Mouse (Mus musculus): ENCODE results near the gene 4930404H24Rik. TPM values are rescaled to one million over a fixed set of nuclear protein-coding genes. Genes with fewer than 3 reads are reported as not detected.

4930404H24Rik gene
- polyA plus RNA-seq, 1 experiment: not detected

DNA sequence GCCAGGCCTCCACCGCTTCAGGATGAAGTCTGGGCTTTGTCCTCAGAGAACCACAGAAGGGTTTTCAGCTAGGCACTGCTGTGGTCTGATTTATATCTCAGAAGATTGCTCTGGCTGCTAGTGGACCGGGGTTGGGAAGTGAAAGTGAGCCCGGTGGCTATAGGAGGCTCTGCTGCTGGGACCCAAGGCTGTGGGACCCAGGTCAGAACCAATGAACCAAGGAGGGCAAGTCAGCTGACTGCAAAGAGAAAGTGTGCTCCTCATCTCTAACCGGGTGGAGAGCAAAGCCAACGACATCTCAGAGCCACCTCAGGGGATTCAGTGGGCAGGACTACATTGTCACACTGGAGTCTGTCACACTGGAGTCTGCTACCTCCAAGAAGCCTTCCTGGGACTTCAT lies 13.8 kb downstream of the 4930404H24Rik start:
- no peak for DNase-seq (ENCODE audit: low read depth, low spot score)
- WGBS: 76% methylated on average over 5 of the region's 5 CpGs

DNA sequence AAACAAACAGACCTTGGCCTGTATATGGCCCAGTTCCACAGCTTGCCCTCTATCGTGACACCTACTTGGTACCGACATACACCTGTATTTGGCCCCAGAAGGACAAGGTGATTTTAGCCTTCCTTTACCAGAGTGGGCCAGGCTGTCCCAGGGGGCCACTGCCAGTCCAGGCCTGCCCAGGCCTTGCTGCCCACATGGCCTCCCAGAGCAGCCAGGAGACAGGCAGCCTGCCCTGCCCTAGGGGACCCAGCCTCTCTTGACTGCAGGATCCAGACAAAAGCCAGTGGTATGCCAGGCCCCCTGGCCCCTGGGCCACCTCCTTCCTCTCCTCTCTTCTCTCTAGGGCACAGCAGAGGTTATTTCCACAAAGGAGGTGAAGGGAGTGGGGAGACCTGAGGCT lies 15.4 kb downstream of the 4930404H24Rik start:
- no peak for DNase-seq (ENCODE audit: low read depth, low spot score)
- WGBS: 96% methylated on average over 2 of the region's 2 CpGs

DNA sequence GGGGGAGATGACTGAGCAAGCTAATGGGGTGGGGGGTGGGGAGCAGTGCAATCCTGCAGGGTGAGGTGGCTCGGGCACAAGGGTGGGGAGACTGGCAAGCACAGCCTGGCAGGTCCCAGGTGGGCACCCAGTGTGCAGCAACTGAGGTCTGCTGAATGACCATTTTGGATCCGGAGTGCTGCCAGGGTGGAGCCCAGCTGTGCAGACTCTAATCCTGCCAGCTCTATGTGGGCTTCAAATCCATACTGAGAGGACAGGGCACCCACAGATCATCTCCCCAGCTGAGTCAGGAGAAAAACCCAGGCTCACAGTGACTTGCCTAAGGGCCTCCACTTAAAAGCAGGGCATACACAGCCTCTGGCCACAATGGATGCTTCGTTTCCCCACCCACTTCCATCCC lies 15.8 kb downstream of the 4930404H24Rik start:
- 78% methylated on average over 3 of the region's 3 CpGs for WGBS

DNA sequence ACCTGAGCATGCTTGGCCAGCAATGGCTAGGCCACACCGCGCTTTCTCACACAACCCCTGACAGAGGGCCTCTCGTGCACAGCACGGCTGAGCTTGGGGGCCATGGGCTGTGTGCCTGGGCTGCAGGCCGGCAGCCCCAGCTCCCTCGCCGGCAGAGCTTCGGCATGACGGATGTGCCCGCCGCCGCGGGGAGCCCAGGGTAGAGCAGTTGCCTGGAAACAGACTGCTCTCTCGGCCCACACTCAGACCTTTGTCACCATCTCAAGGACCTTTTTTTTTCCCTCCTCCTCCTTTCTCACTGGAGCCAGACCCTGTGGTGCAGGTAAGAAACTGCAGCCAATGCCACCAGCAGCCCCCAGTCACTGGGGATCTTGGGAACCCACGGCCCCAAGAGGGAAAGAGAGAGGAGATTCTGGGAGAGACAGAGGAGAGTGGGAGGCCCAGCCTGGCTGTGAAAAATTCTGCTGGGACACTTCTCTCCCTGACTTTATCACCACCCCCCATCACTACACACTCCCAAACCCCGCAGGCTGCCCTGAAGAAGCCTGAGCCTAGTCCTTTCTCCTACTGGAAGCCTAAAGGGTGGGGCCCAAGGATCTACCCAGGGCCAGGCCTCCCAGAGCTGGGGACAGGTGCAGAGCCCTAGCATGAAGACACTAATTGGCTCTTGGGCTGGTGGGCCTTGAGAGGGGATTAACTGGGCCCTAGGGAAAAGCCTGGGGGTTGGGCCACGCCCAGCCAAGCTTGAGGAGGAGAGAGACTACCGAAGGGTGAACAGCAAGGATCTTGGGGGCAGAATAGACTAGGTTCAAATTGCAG lies 16.8 kb downstream of the 4930404H24Rik start:
- 59% methylated on average over 18 of the region's 18 CpGs for whole genome bisulfite sequencing
- no peak for DNase-seq (ENCODE audit: low read depth, low spot score)

More for the DNA sequence above, 15.8 kb downstream of the 4930404H24Rik start:
- DNase-seq (ENCODE audit: low read depth, low spot score): no peak

DNA sequence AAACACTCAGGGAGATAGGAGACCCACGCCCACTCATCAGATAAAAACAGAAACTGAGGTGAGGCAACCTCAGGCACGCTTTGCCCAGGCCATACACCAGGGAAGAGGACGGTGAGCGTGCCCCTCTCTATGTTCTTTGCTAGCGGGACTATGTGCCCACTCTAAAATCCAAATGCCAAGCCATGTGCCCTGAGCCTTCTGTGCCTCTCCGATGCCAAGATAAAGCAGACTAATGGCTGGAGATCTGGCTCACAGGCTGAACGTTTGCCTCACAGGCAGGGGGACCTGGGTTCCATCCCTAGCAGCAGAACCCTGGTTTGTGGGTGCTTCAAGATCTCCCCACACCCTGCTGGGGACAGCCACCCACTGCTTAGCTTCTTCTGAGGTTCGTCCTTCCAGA lies 17.5 kb downstream of the 4930404H24Rik start:
- WGBS: 93% methylated on average over 8 of the region's 8 CpGs
- DNase-seq (ENCODE audit: low read depth, low spot score): no peak

DNA sequence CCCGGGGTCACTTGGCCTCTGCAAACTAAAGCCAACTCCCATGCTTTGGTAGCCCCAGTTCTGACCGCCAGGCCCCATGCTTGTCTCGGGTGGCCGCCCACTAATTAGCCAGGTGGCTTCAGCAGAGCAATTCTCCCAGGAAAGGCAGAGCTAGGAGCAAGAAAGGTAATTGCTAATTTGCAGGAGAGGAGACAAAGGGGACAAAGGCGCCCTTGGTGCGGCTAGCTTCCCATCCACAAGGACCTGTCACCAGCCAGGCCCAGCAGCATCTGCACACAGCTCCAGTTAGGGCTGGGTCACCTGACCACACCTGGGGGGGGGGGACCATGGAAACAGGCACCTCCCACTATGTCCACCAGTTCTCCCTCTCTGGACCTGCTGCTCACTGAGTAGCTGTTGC lies 19.0 kb downstream of the 4930404H24Rik start:
- DNase-seq (ENCODE audit: low read depth, low spot score): no peak
- 72% methylated on average over 6 of the region's 6 CpGs for WGBS

DNA sequence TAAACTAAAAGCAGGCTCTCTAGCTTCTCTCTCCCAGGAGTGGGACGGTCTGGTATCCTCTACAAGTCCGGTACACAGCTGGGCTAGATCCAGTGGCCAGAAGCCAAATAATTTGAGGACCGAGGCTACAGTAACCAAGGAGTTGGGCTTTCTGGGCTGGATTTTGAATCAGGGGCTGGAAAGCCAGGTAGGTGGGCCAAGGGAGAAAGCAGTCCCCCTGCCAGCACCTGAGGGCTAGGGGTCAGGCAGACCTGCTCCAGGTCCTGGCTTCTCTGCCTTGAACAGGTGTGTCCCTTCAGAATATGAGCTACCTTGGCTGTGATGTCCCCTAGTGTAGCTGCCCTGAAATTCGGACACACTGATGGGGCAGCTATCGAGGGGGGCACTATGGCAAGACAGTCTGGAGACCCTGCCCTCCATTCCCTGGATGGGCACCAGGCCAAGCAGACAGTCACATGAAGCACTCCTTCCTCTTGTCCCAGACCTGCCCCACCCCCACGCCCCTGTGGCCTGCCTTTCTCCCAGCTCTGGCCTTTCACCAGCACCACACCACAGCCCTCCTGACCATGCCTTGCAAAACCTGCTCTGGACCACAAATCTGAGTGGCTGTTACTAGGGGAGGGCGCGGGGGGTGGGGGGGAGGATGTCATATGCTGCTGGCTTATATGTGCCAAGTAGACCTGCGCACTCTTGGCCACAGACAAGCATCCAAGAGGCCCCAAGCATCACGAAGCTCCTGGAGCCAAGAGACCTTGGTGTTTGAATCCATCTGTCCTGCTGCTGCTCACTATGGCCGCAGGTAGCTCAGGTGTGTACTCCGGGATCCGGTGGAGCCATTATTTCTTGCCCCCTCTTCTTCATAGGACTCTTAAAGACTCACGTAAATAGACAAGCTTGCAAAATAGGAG lies 20.1 kb downstream of the 4930404H24Rik start:
- no peak for DNase-seq (ENCODE audit: low read depth, low spot score)
- WGBS: 82% methylated on average over 14 of the region's 14 CpGs

DNA sequence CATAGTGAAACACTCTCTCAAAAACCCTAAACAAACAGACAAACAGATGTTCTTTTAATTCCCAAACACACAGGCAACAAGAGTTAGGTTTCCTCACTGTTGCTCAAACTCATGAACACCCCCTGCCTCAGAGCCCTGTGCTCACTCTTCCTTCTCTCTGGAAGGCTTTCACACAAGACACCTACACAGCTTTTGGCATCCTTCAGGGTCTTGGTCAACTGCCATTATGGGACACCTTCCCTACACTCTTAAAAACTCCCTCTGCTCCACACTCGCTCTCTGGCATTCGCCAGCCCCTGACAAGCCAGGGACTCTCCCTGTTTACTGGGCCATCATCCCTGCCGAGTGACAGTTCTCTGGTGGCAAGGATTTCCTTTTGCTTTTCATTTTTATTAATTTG lies 21.4 kb downstream of the 4930404H24Rik start:
- DNase-seq (ENCODE audit: low read depth, low spot score): no peak
- 95% methylated on average over 3 of the region's 3 CpGs for WGBS

DNA sequence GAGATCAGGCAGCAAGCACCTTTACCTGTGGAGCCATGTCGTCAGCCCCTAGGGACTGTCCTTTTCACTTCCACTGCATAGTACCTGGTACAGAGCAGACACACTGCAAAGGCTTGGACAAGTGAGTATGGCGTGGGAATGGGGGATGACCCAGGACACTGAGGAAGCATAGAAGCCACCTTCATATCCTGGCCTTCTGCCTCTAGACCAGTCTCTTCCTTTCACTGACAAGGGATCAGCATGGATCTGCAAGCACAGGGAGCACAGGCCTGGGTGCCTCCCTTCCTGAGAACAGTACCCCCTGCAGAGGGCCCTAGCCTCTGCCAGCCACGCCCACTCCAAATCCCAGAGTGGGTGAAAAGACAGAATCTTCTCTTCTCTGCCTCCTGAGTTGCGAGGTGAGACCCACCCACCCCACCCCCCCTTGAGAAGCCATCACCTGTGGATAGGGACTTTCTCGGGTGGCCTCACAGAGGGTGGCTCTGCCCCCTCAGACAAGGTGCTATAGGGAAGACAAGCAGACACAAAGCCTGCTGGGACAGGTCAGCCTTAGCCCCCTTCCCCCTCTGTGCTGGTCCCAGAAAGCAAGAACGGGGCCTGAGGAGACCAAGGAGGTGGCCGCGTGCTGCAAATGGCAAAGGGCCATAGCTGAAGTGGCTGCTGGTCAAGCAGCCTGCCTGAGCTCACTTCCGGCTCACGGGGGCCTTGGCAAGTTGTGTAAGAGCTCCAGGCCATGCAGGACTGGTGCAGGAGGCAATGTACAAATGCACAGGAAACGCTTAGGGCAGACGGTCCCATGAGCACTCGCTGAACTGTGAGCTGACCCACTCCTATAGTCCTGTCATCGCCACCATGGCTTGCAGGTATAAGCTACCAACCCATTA lies 22.1 kb downstream of the 4930404H24Rik start:
- no peak for DNase-seq (ENCODE audit: low read depth, low spot score)

DNA sequence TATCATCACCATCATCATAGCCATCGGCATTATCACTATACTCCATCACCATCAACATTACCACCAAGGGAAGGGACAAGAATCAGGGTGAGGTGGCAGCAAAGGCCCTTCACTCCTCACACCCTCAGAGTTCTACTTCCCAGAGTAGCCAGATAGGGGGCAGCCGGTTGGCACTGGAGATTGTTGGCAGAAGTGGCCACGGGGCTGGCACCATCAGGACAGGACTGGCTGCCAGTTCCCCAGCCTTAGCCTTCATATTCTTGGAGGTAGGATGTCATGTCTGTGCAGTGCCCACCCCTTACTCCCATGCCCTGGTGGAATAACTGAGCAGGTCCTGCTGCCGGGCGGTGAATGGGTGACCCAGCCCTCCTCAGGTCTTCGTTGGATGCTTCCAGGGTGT lies 23.0 kb downstream of the 4930404H24Rik start:
- 85% methylated on average over 6 of the region's 6 CpGs for WGBS
- DNase-seq (ENCODE audit: low read depth, low spot score): no peak

More for the DNA sequence above, 22.1 kb downstream of the 4930404H24Rik start:
- 74% methylated on average over 14 of the region's 14 CpGs for WGBS

DNA sequence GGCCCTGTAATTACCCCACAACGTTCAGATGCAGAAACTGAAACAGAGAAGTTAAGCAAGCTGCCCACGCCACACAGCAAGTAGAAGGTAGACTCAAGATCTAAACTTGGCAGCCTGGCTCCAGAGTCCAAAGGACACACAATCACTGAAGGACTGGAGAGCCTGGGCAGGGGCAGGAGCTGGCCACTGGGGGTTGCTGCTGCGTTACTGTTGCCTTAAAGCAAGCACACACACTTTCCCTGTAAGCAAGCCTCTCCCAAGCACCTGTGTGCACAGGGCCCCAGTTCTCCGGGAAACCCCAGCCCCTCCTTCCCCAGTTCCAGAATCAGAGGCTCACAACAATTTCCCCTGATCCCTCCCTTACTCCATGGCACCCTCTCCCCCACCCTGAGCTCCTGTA lies 24.4 kb downstream of the 4930404H24Rik start:
- 21% methylated on average over 4 of the region's 4 CpGs for WGBS

DNA sequence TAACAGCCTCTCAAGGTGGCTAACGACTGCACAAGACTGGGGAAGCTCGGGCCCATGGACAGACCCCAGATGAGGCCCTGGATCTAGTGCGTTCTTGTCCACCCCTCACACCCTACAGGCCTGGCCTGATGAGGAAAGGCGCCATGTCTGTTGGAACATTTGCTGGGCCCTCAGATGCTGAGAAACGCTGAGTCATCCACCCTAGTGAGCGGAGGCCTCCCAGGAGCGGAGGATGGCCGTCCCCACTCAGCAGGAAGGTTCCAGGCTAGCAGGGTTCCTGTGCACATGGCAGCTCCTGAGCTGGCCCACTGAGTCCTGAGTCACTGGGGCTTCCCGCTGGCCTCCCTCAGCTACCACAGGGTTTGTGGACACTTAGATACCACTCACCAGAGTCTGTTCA lies 27.5 kb downstream of the 4930404H24Rik start:
- no peak for DNase-seq (ENCODE audit: low read depth, low spot score)
- 78% methylated on average over 9 of the region's 9 CpGs for WGBS

More for the DNA sequence above, 24.4 kb downstream of the 4930404H24Rik start:
- DNase-seq (ENCODE audit: low read depth, low spot score): no peak

DNA sequence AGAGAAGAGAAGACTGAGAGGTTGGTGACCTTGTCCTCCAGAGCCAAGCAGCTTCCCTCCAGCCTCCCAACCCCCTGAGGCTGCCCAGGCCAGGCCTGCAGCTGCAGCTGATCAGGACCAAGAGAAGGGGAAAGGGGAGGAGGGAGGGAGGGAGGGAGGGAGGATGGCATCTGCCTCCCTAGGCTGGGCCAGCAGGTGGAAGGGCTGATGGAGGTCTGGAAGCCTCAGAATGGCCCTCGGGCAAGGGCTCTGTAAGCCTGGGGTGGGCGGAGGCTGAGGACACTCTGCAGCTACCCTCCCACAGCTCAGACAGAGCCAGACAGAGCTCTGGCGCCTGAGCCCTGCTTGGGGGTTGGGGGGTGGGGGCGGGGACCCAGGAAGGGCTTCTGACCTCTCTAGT lies 29.7 kb downstream of the 4930404H24Rik start:
- DNase-seq (ENCODE audit: low read depth, low spot score): no peak
- 79% methylated on average over 4 of the region's 4 CpGs for WGBS

DNA sequence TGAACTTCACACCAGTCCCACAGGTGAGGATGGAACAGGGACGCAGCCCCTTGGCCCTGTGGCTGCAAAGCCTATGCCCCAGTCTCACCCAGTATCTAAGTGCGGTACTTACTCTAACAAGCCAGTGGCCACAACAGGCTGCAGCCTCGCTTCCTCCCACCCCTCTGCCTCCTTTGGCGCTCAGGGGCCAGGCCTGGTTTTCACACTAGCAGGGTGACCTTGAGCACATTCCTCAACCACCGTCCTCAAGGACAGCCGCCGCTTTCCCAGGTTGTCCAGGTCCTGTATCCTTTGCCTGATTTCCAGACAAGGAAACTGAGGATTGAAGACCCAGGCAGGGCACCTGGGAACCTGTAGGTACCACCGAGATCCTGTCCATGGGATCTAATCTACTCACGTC lies 30.6 kb downstream of the 4930404H24Rik start:
- WGBS: 70% methylated on average over 9 of the region's 9 CpGs
- DNase-seq (ENCODE audit: low read depth, low spot score): no peak

DNA sequence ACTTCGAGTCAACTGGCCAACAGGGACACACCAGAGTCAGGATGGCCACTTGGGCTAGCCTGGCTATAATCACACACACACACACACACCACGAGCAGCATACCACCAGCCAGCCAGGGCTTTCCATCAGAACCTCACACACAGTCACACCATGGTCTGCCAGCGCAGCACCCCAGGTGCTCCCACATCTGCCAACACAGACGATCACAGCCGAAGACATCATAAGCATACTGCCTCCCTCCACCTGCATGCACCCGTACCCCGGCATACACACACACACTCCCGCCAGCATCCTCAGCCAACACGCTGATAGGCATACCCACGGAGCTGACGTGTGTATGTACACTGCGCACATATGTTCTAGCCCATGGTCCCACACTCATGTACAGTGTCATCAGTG lies 31.1 kb downstream of the 4930404H24Rik start:
- 88% methylated on average over 12 of the region's 12 CpGs for WGBS
- no peak for DNase-seq (ENCODE audit: low read depth, low spot score)

DNA sequence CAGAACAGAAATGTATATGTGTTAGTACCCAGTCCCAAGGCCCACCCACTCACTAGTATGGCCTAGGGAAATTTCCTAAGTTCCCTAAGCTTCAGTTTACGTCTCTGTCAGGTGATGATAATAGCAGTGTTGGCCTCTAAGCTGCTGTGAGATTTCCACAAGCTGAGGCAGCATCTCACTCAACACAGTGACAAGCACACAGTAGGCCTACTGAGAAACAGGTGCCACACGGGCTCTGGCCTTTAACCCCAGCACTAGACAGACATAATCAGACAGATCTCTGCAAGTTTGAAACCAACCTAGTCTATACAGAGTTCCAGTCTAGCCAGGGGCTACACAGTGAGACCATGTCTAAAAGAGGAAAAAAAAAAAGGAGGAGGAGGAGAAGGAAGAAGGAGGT lies 32.1 kb downstream of the 4930404H24Rik start:
- no peak for DNase-seq (ENCODE audit: low read depth, low spot score)
- WGBS: 86% methylated on average over 2 of the region's 2 CpGs

DNA sequence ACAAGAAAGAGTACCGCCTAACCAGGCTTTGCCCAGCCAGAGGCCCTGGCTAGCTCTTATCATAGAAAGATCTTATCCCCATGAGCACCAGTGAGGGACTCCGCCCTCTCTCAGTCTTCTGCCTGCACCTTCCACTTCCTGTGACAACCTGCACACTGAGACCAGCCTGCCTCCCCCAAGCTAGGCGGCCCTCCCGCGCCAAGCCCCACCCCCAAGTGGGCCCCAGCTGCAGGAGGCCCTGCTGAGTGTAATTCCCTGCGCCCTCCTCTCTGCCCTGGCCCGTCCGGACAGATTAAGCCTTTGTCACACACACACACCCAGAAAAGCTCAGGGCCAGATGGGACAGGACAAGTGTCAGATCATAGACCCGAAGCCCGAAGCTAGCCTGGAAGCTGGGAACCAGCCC lies 33.3 kb downstream of the 4930404H24Rik start:
- no peak for DNase-seq (ENCODE audit: low read depth, low spot score)
- WGBS: 16% methylated on average over 10 of the region's 10 CpGs

DNA sequence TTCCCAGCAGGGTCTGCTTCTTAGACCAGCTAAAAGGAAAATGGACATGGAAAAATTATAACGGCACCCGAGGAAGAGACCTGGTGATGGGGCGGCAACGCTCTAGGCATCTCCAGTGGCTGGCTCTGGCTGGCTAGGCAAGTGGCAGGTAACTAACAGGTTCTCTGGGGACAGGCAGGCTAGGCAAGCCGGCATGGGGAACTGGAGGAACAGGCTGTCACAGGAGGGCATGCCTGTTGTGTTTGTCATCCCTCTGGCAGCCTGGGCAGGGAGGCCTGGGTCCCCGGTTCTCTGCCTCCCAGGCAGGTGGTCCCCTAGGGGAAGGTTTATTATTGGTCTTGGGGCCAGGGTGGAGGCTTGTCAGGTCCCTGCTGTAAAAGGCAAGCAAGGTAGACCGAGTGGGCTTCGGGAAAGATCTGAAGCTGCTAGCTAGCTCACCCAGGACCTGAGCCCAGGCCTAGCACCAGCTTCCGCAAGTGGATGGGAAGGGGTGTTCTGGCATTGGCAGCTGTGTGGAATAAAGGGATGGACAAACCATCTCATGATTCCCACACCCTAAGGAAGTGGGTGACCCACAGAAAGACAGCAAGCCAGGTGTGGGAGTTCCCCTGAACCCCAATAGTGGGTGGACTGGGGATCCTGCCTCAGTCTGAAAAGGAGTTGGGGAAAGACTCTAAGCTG lies 34.4 kb downstream of the 4930404H24Rik start:
- 67% methylated on average over 9 of the region's 9 CpGs for WGBS
- DNase-seq (ENCODE audit: low read depth, low spot score): no peak
